Mouse (Mus musculus) C2C12 (cell line): ENCODE measurements around the gene Lcn6. TPM values are rescaled to one million over a fixed set of nuclear protein-coding genes. Genes with fewer than 3 reads are reported as not detected.

Source experiments
- H3K27me3 ChIP-seq: one replicate; pipeline ENCODE4 v1.6.1; 2011; ENCODE audit not compliant: control insufficient read depth, insufficient read depth, insufficient read length
- H3K36me3 ChIP-seq: one replicate; pipeline ENCODE4 v1.6.1; 2011; ENCODE audit not compliant: control insufficient read depth, insufficient read depth
- H3K4me3 ChIP-seq: one replicate; pipeline ENCODE4 v1.5.1; 2011; ENCODE audit warnings: mild to moderate bottlenecking, control low read depth; ENCODE audit not compliant: poor library complexity, insufficient read depth, severe bottlenecking
- H3K79me2 ChIP-seq: one replicate; pipeline ENCODE4 v1.6.1; 2011; ENCODE audit not compliant: control insufficient read depth, insufficient read depth
- H3K79me3 ChIP-seq: one replicate; pipeline ENCODE4 v1.6.1; 2011; ENCODE audit warnings: low read depth, control low read depth
- H3ac ChIP-seq: one replicate; pipeline ENCODE3; 2011; ENCODE audit warnings: low read depth; ENCODE audit not compliant: control insufficient read depth, insufficient read length
- CEBPB ChIP-seq: IDR thresholded peaks from one replicate; pipeline ENCODE4 v1.6.1; 2011; ENCODE audit warnings: low read depth, mild to moderate bottlenecking, control low read depth, moderate library complexity
- CTCF ChIP-seq: IDR thresholded peaks from one replicate; pipeline ENCODE4 v1.5.1; 2011; ENCODE audit not compliant: control insufficient read depth, insufficient read depth, insufficient read length
- FOSL1 ChIP-seq: IDR thresholded peaks from one replicate; pipeline ENCODE4 v1.8.0; 2011; ENCODE audit warnings: mild to moderate bottlenecking, low read length; ENCODE audit not compliant: poor library complexity, insufficient read depth, severe bottlenecking
- MAX ChIP-seq: IDR thresholded peaks from one replicate; pipeline ENCODE4 v1.6.1; 2011; ENCODE audit warnings: mild to moderate bottlenecking, control low read depth
- MYOD1 ChIP-seq: IDR thresholded peaks from one replicate; pipeline ENCODE4 v1.6.1; 2011; ENCODE audit warnings: low read depth; ENCODE audit not compliant: control insufficient read depth, insufficient read length
- MYOG ChIP-seq: IDR thresholded peaks from one replicate; pipeline ENCODE4 v1.6.1; 2011; ENCODE audit not compliant: control insufficient read depth, insufficient read length; ENCODE audit errors: extremely low read depth
- USF1 ChIP-seq: IDR thresholded peaks from one replicate; pipeline ENCODE4 v1.6.1; 2011; ENCODE audit warnings: low read depth, mild to moderate bottlenecking, control low read depth, moderate library complexity
- polyA plus RNA-seq: library from polyadenylated mRNA; unstranded; fragments of >200 nt; fragmentation: generic; extraction: Trizol; gene quantifications from one replicate; pipeline ENCODE4 v1.2.1, GENCODE M21; 2012; ENCODE audit warnings: missing spikeins

Lcn6 gene
- polyA plus RNA-seq, 1 experiment: not detected

- Histone ChIP-seq H3K27me3 (peaks cover 56% of the 10 kb centered on the region), H3K4me3 (no peak within 1 kb of the TSS)
These were observed 23.7 kb upstream of the Lcn6 start, which contains the start of gene Lcn8 for GRCm38 (mm10) chr2:25652902-25653301. Gene Lcn8 (plus strand): TSS chr2:25653120.

DNA sequence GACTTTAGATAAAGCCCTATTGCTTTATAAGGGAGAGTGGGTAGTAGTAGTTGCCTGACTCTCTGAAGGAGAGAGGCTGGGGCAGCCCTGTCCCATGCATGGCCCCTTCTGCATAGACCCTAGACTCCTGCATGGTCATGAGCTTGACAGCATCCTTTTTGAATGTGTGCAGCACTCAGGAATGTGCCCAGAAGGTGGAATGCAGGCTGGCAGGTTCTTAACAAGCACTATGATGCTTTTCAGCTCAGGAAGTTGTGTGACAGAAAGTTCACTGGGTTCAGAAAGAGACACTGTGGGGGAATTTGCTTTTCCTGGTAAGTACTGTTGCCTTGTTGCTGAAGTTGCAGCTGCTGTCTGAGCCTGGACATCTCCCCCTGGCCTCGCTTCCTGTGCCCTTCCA lies 22.1 kb upstream of the Lcn6 start:
- TF ChIP-seq USF1 (no peak), CTCF (no peak), MYOG (no peak), FOSL1 (no peak), MAX (no peak), CEBPB (no peak), MYOD1 (no peak)
- no peak overlapping the region for H3ac ChIP-seq
- H3K27me3 ChIP-seq: peaks cover 51% of the 10 kb centered on the region
- H3K79me3 ChIP-seq: no peaks in the 10 kb centered on the region
- H3K4me3 ChIP-seq: no peak overlapping the region
- H3K36me3 ChIP-seq: no peaks in the 10 kb centered on the region
- H3K79me2 ChIP-seq: no peaks in the 10 kb centered on the region

More at GRCm38 (mm10) chr2:25652902-25653301, 23.7 kb upstream of the Lcn6 start, which contains the start of gene Lcn8:
- Histone ChIP-seq H3ac (no peak within 1 kb of the TSS), H3K79me3 (no peaks in the 10 kb centered on the region), H3K36me3 (no peaks in the 10 kb centered on the region), H3K79me2 (no peaks in the 10 kb centered on the region)
- TF ChIP-seq FOSL1 (no peak), CTCF (no peak), USF1 (no peak), CEBPB (no peak), MYOG (no peak), MAX (no peak), MYOD1 (no peak)

- H3K79me2 ChIP-seq: no peaks in the 10 kb centered on the region
- no peaks in the 10 kb centered on the region for H3K36me3 ChIP-seq
- H3ac ChIP-seq: no peak overlapping the region
These were observed 19.9 kb upstream of the Lcn6 start for GRCm38 (mm10) chr2:25656691-25657090.

DNA sequence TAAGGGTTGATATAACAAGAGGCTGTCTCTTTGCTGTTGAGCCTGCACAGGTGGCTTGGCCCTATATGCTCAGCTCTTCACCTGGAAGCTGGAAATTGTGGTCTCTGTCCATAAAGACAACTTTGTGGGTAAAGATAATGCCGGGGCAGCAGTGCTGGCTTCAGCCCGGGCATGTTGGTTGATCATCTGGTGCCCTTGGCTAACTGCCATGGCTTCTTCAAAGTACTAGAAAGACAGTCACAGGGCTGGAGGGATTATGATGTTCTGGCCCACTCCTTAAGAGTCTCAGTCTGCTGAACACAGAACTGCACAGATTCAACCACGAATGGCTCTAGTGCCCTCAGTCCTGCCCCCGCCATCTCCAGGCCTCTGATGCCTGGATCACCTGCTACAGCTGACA lies 19.3 kb upstream of the Lcn6 start:
- TF ChIP-seq MYOD1 (no peak), CTCF (no peak), MYOG (no peak), USF1 (no peak), MAX (no peak), CEBPB (no peak), FOSL1 (no peak)
- H3K27me3 ChIP-seq: peaks cover 32% of the 10 kb centered on the region

More at GRCm38 (mm10) chr2:25656691-25657090, 19.9 kb upstream of the Lcn6 start:
- no peak overlapping the region for H3K4me3 ChIP-seq
- no peaks in the 10 kb centered on the region for H3K79me3 ChIP-seq
- TF ChIP-seq USF1 (no peak), CTCF (no peak), FOSL1 (no peak), MYOG (no peak), MYOD1 (no peak), MAX (no peak), CEBPB (no peak)
- peaks cover 32% of the 10 kb centered on the region for H3K27me3 ChIP-seq

GRCm38 (mm10) chr2:25657652-25658051 lies 18.9 kb upstream of the Lcn6 start, which contains the start of gene Lcn5:
Gene Lcn5 (plus strand): TSS chr2:25657952.
- Histone ChIP-seq H3K27me3 (peaks cover 31% of the 10 kb centered on the region), H3K4me3 (no peak within 1 kb of the TSS), H3K79me2 (no peaks in the 10 kb centered on the region), H3ac (no peak within 1 kb of the TSS), H3K79me3 (no peaks in the 10 kb centered on the region), H3K36me3 (no peaks in the 10 kb centered on the region)
- TF ChIP-seq MYOG (no peak), MYOD1 (no peak), USF1 (no peak), CEBPB (no peak), MAX (no peak), FOSL1 (no peak), CTCF (no peak)

More for the DNA sequence above, 19.3 kb upstream of the Lcn6 start:
- no peaks in the 10 kb centered on the region for H3K79me2 ChIP-seq
- no peak overlapping the region for H3K4me3 ChIP-seq
- no peaks in the 10 kb centered on the region for H3K36me3 ChIP-seq
- H3K79me3 ChIP-seq: no peaks in the 10 kb centered on the region
- no peak overlapping the region for H3ac ChIP-seq
